Mouse (Mus musculus) adrenal gland, postnatal 14 days (tissue): Measurements from ENCODE around the gene Qrich2. TPM values are rescaled to one million over a fixed set of nuclear protein-coding genes. Genes with fewer than 3 reads are reported as not detected.
"Not testable (repeated sequence)": the region's sequence is repeated elsewhere in the genome, so short reads cannot be mapped to it uniquely, and the experiment has no call there.

Source experiments
- DNase-seq: peaks from one replicate; pipeline ENCODE4 v3.0.0; 2021; ENCODE audit warnings: mixed read lengths
- total RNA-seq: library from RNA; stranded (reverse); gene quantifications from 2 replicates; pipeline ENCODE4 v1.2.3, GENCODE M21; 2021

The Qrich2 gene
- total RNA-seq, 1 experiment from 2014 or later, result not detected

DNA sequence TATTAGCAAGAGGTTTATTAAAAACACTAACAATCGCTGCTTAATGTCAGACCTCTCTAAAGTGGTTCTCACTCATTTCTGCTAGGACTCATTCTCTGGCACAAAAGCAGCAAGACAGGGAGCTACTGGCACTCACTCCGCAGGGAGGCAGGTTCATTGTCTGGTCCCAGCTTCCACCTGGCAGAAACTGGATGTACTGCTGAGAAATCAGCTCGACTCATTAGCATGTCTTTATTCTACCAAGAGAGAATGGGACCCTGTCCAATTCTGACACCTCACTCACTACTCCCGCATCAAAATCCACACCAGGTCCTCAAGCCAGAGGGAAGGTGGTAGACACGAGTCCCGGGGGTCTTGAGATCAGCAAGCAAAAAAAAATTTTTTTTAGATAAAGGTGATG, 54.5 kb downstream of the Qrich2 start:
- DNase-seq, result no peak

DNA sequence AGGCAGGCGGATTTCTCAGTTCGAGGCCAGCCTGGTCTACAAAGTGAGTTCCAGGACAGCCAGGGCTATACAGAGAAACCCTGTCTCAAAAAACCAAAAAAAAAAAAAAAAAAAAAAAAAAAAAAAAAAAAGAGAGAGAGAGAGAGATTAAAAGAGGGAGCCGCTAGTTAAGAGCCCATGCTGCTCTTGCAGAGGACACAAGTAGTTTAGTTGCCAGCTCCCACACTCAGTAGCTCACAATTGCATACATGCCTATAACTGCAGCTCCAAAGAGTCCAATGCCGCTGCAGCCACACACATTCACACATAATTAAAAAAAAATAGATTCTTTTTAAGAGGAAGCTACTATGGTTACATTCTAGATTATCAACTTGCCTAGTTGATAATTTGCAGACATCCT, 55.6 kb downstream of the Qrich2 start:
- not testable (repeated sequence) for DNase-seq

DNA sequence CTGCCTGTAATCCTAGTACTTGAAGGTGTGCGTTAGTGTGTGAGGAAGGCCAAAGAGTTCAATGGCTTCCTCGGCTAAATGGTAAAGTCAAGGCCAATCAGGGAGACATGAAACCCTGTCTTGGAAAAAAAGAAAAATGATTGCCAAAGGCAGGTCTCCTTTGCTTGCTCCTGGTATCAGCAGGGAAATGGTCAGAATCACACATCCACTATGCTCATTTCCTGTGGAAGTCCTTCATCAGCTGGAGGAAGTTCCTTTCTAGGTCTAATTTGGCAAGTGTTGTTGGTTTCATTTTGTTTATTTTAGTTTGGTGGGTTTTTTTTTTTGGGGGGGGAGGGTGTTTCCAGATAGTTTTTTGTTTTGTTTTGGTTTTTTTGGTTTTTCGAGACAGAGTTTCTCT, 57.0 kb downstream of the Qrich2 start:
- no peak for DNase-seq

DNA sequence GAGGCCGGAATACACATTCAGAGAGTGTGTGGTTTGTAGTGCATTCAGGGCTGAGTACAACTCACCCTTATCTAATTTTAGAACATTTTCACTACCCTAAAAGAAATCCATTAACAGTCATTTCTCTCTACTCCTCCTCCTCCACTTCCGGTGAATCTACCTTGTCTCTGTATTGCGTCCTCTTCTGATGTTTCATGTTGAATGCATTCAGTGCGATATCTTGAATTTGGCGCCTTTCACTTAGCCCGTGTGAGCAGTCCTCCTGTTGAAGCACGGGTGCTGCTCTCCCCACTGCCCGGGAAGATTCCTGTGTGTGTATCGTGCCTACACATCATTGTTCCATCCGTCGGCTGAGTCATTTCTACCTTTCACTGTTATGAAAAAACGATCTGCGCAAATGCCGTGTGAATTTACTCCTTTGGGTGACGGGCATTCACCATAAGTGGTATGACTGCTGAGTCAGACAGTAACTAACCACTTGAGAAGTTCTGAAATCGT, 59.8 kb downstream of the Qrich2 start:
- no peak for DNase-seq

- no peak for DNase-seq
These were observed 60.4 kb downstream of the Qrich2 start for GRCm38 (mm10) chr11:116405601-116406000.

DNA sequence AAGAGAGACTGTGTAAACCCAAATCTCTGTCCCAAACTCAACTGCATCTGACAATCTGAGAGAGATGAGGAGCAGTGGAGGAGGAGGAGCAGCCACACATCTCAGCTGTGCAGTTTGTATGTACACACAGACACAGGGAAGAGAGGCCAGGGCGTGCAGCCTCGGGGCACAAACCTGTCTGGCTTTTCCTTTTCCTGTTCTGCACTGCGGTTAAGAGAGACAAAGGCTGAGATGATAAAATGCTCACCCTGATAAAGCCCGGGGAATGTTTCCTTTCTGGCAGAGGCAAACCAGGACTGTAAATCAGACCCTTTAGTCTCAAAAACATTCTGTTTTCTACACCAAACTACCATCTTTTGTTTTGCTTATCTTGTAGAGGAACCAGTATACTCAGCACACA, 65.5 kb downstream of the Qrich2 start:
- no peak for DNase-seq

DNA sequence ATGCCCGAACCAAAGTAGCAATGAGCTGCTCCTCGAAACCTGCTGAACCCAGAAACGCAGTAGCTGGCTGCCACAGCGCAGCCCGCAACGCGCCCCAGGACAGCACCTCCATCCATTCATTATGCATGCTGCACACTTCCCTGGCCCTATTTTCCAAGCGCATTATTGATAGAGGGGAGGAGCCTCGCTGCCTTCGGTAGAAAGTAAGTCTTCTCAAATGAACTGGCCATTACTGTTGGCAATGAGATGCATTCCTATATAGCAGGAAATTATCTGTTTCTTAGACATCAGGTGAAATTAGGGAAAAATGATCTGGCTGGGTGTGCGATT, 67.7 kb downstream of the Qrich2 start:
- no peak for DNase-seq

- DNase-seq, result no peak
These were observed 68.3 kb downstream of the Qrich2 start for GRCm38 (mm10) chr11:116397517-116398347.

GRCm38 (mm10) chr11:116396934-116397330, 69.1 kb downstream of the Qrich2 start:
- DNase-seq, result no peak

DNA sequence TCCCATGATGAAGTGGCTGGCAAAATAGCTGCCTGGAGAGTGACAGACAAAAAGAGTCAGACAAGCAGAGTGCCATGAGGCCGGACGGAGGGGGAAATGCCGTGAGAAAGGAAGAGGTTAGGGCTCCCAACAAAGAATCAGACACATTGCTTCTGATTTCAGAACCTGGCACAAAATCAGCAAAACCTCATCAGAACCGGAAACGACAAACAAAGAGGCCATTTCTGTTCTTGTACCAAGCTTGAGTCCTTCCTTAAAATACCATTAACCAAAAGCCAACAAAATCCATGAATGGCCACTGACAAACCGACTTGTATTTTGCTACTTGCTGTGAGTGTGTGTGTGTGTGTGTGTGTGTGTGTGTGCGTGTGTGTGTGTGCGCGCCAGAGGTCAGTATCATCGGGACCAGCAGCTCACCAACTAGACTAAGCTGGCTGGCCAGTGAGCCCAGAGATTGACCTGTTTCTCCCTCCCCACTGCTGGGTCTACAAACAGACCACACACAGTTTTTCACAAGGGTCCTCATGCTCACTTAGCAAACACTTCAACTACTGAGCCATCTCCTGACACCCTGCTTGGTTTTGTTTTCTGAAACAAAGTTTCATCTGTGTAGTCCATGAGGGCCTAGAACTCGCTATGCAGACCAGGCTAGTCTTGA, 69.6 kb downstream of the Qrich2 start:
- no peak for DNase-seq

GRCm38 (mm10) chr11:116394769-116395168, 71.3 kb downstream of the Qrich2 start:
- no peak for DNase-seq

Other genes with a start within 250 kb of the Qrich2 start
- gene Evpl, start 228.2 kb downstream of the Qrich2 start, total RNA-seq, result 1.3 and 1.7 TPM in 2 replicates
- 63.1 and 70.4 TPM in 2 replicates for gene Srp68, start 192.0 kb downstream of the Qrich2 start, total RNA-seq
- gene Galr2, start 185.3 kb downstream of the Qrich2 start, total RNA-seq, result not detected in 2 replicates
- gene Exoc7, start 159.0 kb downstream of the Qrich2 start, total RNA-seq, result 50.5 and 62.8 TPM in 2 replicates
- 0.23 and 0.30 TPM in 2 replicates for gene Foxj1, start 130.8 kb downstream of the Qrich2 start, total RNA-seq
- gene Rnf157, start 53.2 kb downstream of the Qrich2 start, total RNA-seq, result 8.6 and 10.1 TPM in 2 replicates
- 36.4 and 38.8 TPM in 2 replicates for gene Ubald2, start 32.1 kb downstream of the Qrich2 start, total RNA-seq
- gene Prpsap1, start 28.0 kb upstream of the Qrich2 start, total RNA-seq, result 81.1 and 81.8 TPM in 2 replicates
- 2.3 and 3.5 TPM in 2 replicates for gene Sphk1, start 64.7 kb upstream of the Qrich2 start, total RNA-seq
- gene Ube2o, start 115.2 kb upstream of the Qrich2 start, total RNA-seq, result 32.0 and 38.5 TPM in 2 replicates
- gene Aanat, start 120.2 kb upstream of the Qrich2 start, total RNA-seq, result not detected in 2 replicates
- gene Rhbdf2, start 160.8 kb upstream of the Qrich2 start, total RNA-seq, result 11.2 and 14.3 TPM in 2 replicates
- gene Prcd, start 187.3 kb upstream of the Qrich2 start, total RNA-seq, result 5.3 and 6.1 TPM in 2 replicates
- gene Cygb, start 188.1 kb upstream of the Qrich2 start, total RNA-seq, result 30.9 and 35.0 TPM in 2 replicates